Mouse (Mus musculus) frontal cortex, adult 2 months (tissue): ENCODE data around the gene Pfdn4. TPM values are rescaled to one million over a fixed set of nuclear protein-coding genes. Genes with fewer than 3 reads are reported as not detected.

Source experiments
- DNase-seq, 2 experiments: peaks; one replicate each; pipeline ENCODE4 v3.0.0; 2022; ENCODE audit warnings: low spot score in 1 of 2; ENCODE audit errors: extremely low spot score in 1 of 2
- polyA plus RNA-seq: library from polyadenylated mRNA; depleted of rRNA; stranded (reverse); fragments of >200 nt; gene quantifications from 2 replicates; pipeline ENCODE4 v1.2.3, GENCODE M21; 2012

Gene Pfdn4
- polyA plus RNA-seq, 1 experiment: 32.9 TPM

GRCm38 (mm10) chr2:170494784-170495710, 1.2 kb upstream of the Pfdn4 start:
- DNase-seq: no peak

- DNase-seq: no peak
These were observed 901 bp downstream of the Pfdn4 start, which contains the start of gene Cyp24a1 for GRCm38 (mm10) chr2:170497091-170497566. Gene Cyp24a1, minus strand, starts transcription at chr2:170497145.

GRCm38 (mm10) chr2:170498011-170498410, 1.8 kb downstream of the Pfdn4 start:
- DNase-seq: no peak

GRCm38 (mm10) chr2:170503343-170503742, 7.1 kb downstream of the Pfdn4 start:
- peak in 1 of 2 experiments; percentile 19 for DNase-seq

- no peak for DNase-seq
These were observed 7.8 kb downstream of the Pfdn4 start for GRCm38 (mm10) chr2:170503983-170504382.

GRCm38 (mm10) chr2:170507734-170508133, 11.5 kb downstream of the Pfdn4 start:
- peak; percentile 45 to 95 for DNase-seq

- peak; percentile 84 to 99 for DNase-seq
These were observed 12.6 kb downstream of the Pfdn4 start for GRCm38 (mm10) chr2:170508821-170509220.

GRCm38 (mm10) chr2:170511073-170511891, 15.1 kb downstream of the Pfdn4 start:
- DNase-seq: peak; percentile 67 to 97

GRCm38 (mm10) chr2:170513756-170514155, 17.5 kb downstream of the Pfdn4 start:
- no peak for DNase-seq

GRCm38 (mm10) chr2:170520321-170520971, 24.2 kb downstream of the Pfdn4 start:
- DNase-seq: peak in 1 of 2 experiments; percentile 81

- DNase-seq: no peak
These were observed 30.3 kb downstream of the Pfdn4 start for GRCm38 (mm10) chr2:170526513-170526912.

GRCm38 (mm10) chr2:170528061-170528460, 31.8 kb downstream of the Pfdn4 start:
- DNase-seq: no peak

GRCm38 (mm10) chr2:170529766-170530165, 33.5 kb downstream of the Pfdn4 start:
- no peak for DNase-seq

GRCm38 (mm10) chr2:170530256-170530655, 34.0 kb downstream of the Pfdn4 start:
- DNase-seq: no peak

GRCm38 (mm10) chr2:170534116-170534802, 38.0 kb downstream of the Pfdn4 start:
- DNase-seq: peak in 1 of 2 experiments; percentile 21

GRCm38 (mm10) chr2:170534803-170535174, 38.6 kb downstream of the Pfdn4 start:
- DNase-seq: no peak

GRCm38 (mm10) chr2:170535841-170536240, 39.6 kb downstream of the Pfdn4 start:
- no peak for DNase-seq

GRCm38 (mm10) chr2:170539211-170539610, 43.0 kb downstream of the Pfdn4 start:
- DNase-seq: peak; percentile 42 to 80

GRCm38 (mm10) chr2:170543625-170544024, 47.4 kb downstream of the Pfdn4 start:
- DNase-seq: no peak

- no peak for DNase-seq
These were observed 47.9 kb downstream of the Pfdn4 start for GRCm38 (mm10) chr2:170544159-170544558.
